Mouse (Mus musculus) left cerebral cortex, adult 9 months (tissue): ENCODE measurements around the gene Ccdc97.

Experiments
- DNase-seq, 2 experiments: peaks; one replicate each; pipeline ENCODE4 v3.0.0; 2022; ENCODE audit warnings: low spot score in 2 of 2

Ccdc97 gene

DNA sequence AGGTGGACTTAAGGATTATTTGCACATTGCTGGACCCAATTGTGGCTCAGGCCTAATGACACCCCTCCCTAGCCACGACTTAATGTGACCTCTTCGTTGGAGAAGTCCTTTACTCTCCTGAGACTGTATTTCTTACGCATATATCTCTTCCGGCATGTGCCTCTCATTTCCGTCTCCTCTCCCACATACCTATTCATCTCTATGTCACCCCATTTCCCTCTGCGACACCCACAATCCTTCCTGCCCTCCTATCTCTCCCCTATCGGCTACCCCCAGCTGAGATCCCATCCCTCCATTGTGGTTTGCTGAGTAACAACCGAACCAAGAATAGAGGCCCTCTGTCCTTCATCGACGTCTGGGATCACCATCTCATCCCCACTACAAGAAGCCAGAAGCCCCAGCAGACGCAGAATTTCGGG is 29.3 kb downstream of the Ccdc97 start:
- DNase-seq: no peak

DNA sequence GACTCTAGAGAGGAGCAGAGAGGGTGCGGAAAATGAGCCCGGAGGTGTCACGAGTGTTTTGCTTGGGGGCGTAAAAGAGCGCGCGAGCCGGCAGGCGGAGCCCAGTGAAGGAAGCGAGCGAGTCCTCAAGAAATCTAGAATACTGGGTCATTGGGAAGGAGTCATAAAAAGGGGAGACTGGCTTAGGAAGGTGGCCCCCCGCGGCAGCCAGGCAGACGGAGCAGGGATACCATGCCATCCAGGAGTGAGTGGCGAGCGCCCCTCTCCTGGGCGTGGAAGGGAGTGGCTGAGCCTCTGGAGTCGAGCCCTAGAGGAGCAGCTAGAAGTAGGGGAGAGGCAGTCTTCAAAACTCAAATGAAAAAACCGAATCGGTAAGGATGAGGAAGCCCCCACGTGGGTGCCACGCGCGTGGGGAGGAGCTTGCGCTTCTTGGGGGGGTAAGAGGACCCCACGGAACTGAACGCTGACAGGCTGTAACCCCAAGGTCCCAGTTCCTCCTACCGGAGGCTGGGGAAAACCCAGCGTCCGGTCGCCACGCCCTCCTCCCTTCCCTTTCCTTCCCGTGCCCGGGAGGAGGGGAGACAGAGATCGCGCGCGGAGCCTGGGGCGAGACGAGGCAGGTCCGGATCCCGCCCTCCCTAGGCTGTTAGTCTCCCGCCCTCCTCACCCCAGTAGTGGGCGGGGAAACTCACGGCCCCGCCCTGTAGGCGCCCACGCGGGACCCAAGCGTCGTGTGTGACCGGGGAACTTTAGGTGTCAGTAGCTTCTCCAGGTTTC is 29.9 kb downstream of the Ccdc97 start:
- no peak for DNase-seq

DNA sequence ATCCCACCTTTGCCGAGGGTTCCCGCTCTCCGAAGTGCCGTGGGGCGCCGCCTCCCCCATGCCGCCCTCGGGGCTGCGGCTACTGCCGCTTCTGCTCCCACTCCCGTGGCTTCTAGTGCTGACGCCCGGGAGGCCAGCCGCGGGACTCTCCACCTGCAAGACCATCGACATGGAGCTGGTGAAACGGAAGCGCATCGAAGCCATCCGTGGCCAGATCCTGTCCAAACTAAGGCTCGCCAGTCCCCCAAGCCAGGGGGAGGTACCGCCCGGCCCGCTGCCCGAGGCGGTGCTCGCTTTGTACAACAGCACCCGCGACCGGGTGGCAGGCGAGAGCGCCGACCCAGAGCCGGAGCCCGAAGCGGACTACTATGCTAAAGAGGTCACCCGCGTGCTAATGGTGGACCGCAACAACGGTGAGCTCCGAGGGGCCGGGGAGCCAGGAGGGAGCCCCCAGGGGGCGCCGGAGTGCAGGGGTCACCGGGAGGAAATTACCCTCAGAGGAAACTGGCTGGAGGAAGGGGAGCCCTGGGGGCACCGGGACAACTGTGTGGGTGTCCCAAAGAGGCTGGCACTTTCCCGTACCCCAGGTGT is 31.0 kb downstream of the Ccdc97 start:
- no peak for DNase-seq

GRCm38 (mm10) chr7:25686680-25687531 is 32.0 kb downstream of the Ccdc97 start, which contains the start of gene Tgfb1:
Gene Tgfb1, plus strand, starts transcription at chr7:25687002.
- no peak for DNase-seq

DNA sequence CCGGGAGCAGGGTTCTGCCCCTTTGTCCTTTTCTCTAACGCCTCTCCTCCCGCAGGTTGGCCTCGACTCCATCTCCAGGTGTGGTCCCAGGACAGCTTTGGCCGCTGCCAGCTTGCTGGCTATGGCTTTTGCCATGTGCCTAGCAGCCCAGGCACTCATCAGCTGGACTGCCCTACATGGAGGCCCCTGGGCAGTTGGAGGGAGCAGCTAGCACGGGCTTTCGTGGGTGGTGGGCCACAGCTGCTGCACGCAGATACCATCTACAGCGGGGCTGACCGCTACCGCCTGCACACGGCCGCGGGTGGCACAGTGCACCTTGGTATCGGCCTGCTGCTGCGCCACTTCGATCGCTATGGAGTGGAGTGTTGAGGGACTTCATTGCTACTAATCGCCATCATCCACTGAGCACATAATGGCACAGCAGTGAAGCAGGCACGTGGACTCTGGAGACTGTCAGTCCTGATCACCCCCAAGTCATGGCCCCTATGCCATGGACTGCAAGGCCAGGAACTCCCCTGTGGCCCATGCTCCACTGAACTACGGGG is 32.9 kb downstream of the Ccdc97 start:
- no peak for DNase-seq

- no peak for DNase-seq
Observed at GRCm38 (mm10) chr7:25684659-25685058, 34.2 kb downstream of the Ccdc97 start.

DNA sequence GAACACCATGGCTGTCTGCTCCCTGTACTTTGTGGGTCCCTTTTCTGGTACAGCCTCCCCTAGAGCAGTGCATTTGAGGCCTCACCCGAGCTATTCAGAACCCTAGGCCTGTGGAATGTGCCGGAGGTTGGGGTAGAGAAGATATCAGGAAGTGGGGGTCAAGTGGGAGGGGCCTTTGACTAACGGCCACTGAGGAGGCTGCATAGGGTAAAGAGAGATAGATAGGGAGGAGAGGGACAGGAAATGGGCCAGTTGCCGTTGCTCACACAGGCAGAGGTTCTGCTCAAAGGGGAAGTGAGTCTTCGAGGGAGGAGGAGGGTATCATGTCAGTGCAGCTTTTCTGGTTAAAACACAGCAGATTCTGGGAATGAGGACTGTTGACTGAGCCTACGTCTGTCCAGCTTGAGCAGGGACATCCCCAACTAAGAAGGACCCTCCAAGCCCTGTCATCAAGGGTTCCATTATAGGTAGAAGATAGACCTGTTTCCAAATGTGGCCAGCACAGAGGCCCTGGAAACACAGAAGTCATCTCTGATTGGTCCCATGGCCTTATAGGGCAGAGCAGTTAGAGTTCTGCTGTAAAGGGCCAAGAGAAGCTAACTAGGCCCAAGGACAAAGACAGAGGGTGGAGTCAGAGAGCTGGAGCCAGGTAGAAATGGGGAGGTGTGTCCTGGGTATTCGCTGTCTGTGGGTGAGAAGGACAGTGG is 35.3 kb downstream of the Ccdc97 start:
- DNase-seq: no peak

DNA sequence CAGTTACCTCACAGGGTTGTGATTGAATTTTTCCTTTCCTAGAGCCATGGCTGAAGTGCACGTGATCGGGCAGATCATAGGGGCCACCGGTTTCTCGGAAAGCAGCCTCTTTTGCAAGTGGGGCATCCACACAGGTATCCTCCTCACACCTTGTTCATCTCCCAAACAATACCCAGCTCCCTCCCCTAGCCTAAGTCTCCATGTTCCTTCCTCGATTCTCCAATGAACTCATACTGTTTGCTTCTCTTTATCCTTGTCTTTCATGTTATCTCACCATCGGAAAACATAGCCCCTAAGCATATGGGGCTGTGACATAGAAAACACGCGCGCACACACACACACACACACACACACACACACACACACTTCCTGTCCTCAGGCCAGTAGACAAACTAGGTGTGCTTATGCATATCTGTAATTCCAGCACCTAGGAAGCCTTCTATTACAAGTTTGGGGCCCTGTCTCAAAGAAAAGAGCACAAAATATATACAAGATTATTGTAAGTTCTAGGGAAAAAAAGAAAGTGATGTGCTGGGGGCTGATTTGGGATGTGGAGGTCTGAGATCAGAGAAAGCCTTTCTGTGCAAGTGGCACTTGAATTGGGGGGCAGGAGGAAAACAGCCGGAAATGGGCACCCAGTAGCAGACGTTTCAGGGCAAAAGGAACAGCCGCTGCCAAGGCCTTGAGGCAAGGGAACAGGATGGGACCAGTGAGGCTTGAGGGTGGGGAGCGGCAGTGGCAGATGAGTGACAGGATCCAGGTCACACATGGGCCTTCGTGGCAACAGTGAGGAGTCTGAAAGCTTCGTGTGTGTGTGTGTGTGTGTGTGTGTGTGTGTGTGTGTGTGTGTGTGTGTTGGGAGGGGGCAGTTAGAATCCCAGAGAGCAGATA is 37.3 kb downstream of the Ccdc97 start:
- no peak for DNase-seq

DNA sequence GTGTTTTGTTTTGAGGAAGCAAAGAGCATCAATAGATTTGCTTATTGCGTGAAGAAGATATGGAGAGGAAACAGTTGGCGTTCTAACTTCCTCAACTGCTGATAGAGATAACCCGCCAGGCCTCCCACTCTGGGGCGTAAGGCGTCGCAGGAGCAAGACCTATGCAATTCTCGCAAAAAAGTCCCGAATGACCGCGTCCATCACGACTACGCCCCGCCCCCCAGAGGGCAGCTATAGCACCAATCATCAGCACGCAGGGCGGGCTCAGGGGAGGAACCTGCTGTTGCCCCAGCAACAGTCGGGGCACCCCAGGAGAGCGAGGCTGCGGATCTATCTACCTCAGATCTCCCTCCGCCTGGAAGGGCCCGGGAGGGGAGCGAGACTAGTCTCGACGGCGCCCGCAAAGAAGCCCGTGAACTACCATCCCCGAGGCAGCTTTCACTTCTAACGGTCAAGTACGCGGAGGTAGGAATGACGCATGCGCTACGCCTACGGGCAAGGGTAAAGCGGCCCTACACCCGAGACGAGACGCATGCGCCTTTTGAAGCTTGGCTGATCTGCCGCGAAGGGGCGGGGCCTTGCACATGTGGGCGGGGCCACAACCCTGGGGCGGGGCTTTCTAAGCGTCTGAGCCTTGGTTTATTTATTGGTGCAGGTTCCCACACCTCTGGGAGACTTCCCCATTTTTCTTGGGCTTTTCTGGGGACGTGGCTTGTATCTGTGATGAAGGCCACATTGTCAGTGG is 38.2 kb downstream of the Ccdc97 start, which contains the start of gene B9d2:
Gene B9d2, plus strand, starts transcription at position 267 of the 745 bp plus-strand sequence.
- peak; percentile 87 to 96 for DNase-seq

- DNase-seq: no peak
Observed at GRCm38 (mm10) chr7:25679971-25680370, 38.9 kb downstream of the Ccdc97 start.

- DNase-seq: no peak
Observed at GRCm38 (mm10) chr7:25677013-25677412, 41.9 kb downstream of the Ccdc97 start.

DNA sequence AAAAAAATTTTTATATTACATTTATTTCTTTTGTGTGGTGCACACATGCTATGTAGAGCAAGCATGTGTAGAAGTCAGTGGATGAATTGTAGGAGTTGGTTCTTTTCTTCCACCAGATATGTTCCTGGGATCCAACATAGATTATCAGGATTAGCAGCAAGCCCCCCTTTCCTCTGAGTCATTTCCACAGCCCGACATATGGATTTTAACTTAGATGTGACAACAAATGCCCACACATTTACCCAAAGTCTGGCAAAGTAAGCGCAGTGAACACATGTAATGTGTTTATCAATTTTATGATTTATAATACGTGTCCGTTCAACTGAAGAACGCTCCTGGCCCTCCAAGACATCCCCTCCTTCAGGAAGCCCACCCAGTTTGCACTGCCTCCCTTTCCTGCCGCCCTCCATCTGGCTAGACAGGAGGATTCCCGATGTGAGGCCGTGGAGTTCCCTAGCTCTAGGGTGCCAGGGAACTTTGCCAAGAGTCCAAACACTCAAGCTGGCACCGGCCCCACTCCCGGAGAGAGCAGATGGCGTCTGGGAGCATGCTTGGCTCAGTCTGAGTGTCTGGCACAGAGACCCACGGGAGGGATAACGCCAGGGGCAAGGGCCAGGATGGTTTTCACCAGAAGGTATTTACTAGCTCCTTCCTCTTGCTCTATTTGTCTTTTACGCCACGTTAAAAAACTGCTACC is 42.7 kb downstream of the Ccdc97 start:
- DNase-seq: peak in 1 of 2 experiments; percentile 93

DNA sequence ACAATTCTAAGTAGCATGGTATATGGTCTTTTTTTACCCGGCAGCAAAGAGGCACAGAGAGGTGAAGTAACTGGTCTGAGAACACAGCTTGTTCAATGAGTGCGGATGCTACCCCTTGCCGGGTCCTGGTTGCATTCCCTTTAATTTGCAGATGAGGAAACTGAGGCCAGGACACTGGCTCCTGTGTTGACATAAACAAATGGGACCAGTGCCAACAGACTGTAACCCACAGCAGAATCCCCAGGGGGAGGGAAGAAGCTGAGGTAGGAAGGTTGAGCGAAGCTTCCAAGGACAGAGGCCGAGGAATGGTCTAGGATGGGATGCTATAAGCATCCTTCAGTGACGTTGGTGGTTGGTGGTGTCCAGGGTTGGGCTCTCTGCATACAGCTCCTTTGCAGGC is 43.5 kb downstream of the Ccdc97 start:
- DNase-seq: no peak

GRCm38 (mm10) chr7:25674719-25675300 is 44.1 kb downstream of the Ccdc97 start, which contains the start of gene Tmem91:
Gene Tmem91, minus strand, starts transcription at chr7:25675166.
- no peak for DNase-seq

DNA sequence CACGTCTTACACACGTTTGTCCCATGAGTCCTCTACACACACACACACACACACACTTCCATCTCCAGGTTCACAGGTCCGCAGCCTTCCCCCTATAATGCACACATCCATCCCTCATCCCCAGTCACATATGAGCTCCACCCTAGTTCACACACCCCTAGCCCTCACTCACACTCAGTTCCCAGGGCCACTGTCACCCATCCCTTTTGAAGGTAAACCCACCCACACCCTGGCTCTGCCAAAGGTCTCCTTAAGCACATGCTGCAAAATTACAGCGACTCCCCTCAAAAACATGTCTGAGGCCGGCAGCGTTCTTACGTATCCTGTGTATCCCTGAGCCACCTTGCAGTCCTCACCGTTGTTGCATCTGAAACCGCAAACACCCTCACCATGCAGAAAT is 44.6 kb downstream of the Ccdc97 start:
- no peak for DNase-seq

DNA sequence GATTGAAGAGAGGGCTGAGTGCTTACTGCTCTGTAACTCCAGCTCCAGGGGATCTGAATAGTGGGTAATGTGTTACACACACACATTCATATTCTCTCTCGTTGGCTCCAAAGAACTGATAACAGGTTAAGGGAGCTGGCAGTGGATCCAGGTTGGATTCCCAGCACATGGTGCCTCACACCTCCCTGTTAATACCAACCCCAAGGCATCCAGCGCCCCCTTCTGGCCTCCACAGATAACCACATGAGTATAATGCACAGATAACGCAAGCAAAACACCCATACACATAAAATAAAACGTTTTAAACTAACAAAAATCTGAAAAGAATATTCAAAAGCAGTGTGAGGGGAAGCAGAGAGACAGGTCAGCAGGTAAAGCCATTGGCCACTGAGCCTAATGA is 46.4 kb downstream of the Ccdc97 start:
- DNase-seq: no peak

- DNase-seq: no peak
Observed at GRCm38 (mm10) chr7:25671686-25672085, 47.2 kb downstream of the Ccdc97 start.

GRCm38 (mm10) chr7:25670096-25670495 is 48.8 kb downstream of the Ccdc97 start:
- DNase-seq: no peak

- DNase-seq: no peak
Observed at GRCm38 (mm10) chr7:25669631-25670030, 49.3 kb downstream of the Ccdc97 start.
